Mouse (Mus musculus): ENCODE measurements around the gene Gm10134.
A peak's percentile ranks its signal among the peaks of the same experiment; 100 is the strongest.

- peak; percentile 91 for TF ChIP-seq CTCF (IDR thresholded peaks at IDR 0.05; ENCODE audit: borderline replicate concordance, insufficient read depth, low read length)
- no peak for TF ChIP-seq POLR2A (IDR thresholded peaks at IDR 0.05; ENCODE audit: low read depth, low read length)
These were observed 11.5 kb downstream of the Gm10134 start for GRCm38 (mm10) chr2:28517206-28517909.

Measured in embryonic fibroblast, embryonic 13.5 days (primary cell).